Mouse (Mus musculus) midbrain, embryonic 13.5 days (tissue): ENCODE results near the gene Slco3a1. TPM values are rescaled to one million over a fixed set of nuclear protein-coding genes. Genes with fewer than 3 reads are reported as not detected.

Experiments
- ATAC-seq: fragments of 200-750 bp; cut with Nextera tagmentation; 2 replicates; pipeline ENCODE4 v1.8.0; 2017; ENCODE audit warnings: mild to moderate bottlenecking, moderate TSS enrichment, moderate library complexity
- H3K27ac ChIP-seq: fragments of 300-500 bp; sonication (generic); 2 replicates; pipeline ENCODE4 v1.5.1; 2015; ENCODE audit warnings: inconsistent platforms, mild to moderate bottlenecking, moderate library complexity
- H3K27me3 ChIP-seq: fragments of 300-500 bp; sonication (generic); 2 replicates; pipeline ENCODE4 v1.6.1; 2015; ENCODE audit warnings: mild to moderate bottlenecking, inconsistent platforms
- H3K36me3 ChIP-seq: fragments of 300-500 bp; sonication (generic); 2 replicates; pipeline ENCODE4 v1.6.1; 2015; ENCODE audit warnings: mild to moderate bottlenecking, inconsistent platforms
- H3K4me1 ChIP-seq: fragments of 300-500 bp; sonication (generic); replicated peaks from 2 replicates; pipeline ENCODE4 v1.6.1; 2015; ENCODE audit warnings: inconsistent platforms
- H3K4me2 ChIP-seq: fragments of 300-500 bp; sonication (generic); replicated peaks from 2 replicates; pipeline ENCODE4 v1.6.1; 2015; ENCODE audit warnings: moderate library complexity, mild to moderate bottlenecking, inconsistent platforms
- H3K4me3 ChIP-seq: fragments of 300-500 bp; sonication (generic); replicated peaks from 2 replicates; pipeline ENCODE4 v1.5.1; 2015; ENCODE audit warnings: mild to moderate bottlenecking, inconsistent platforms
- H3K9ac ChIP-seq: fragments of 300-500 bp; sonication (generic); replicated peaks from 2 replicates; pipeline ENCODE4 v1.6.1; 2015; ENCODE audit warnings: mild to moderate bottlenecking, inconsistent platforms
- H3K9me3 ChIP-seq: fragments of 300-500 bp; sonication (generic); 2 replicates; pipeline ENCODE4 v1.6.1; 2016; ENCODE audit warnings: mild to moderate bottlenecking, inconsistent platforms
- WGBS: fragments of 180-500 bp; shearing (Covaris S2); methylation state at CpG from one replicate; pipeline ENCODE4 v1.1.7; 2015; 5-methylcytosine and 5-hydroxymethylcytosine counted together
- polyA plus RNA-seq: library from polyadenylated mRNA; unstranded; fragments of >200 nt; fragmentation: Nextera tagmentation; extraction: Ambion mirVana; gene quantifications from 2 replicates; pipeline ENCODE4 v1.2.1, GENCODE M21; 2015

The Slco3a1 gene
- polyA plus RNA-seq, 1 experiment from 2014 or later, result 22.8 TPM

GRCm38 (mm10) chr7:74389570-74389969 is 165.0 kb downstream of the Slco3a1 start:
- H3K36me3 ChIP-seq, result no peaks in the 10 kb centered on the region
- H3K27me3 ChIP-seq, result no peaks in the 10 kb centered on the region
- no peaks in the 10 kb centered on the region for H3K9me3 ChIP-seq
- H3K27ac ChIP-seq, result no peak overlapping the region
- no peak overlapping the region for H3K4me2 ChIP-seq
- 0 out of 2 replicates have a peak, but pooled peaks cover 5% of the 10 kb centered on the region for H3K4me1 ChIP-seq
- no peak overlapping the region for H3K4me3 ChIP-seq
- no peak for ATAC-seq
- WGBS, result 78% methylated on average over 2 of the region's 2 CpGs
- H3K9ac ChIP-seq, result no peak overlapping the region

GRCm38 (mm10) chr7:74386257-74386656 is 168.3 kb downstream of the Slco3a1 start:
- no peaks in the 10 kb centered on the region for H3K9me3 ChIP-seq
- ATAC-seq, result 0 out of 2 replicates have a peak, but pooled peaks have one; percentile 30
- H3K4me2 ChIP-seq, result no peak overlapping the region
- H3K36me3 ChIP-seq, result no peaks in the 10 kb centered on the region
- no peaks in the 10 kb centered on the region for H3K27me3 ChIP-seq
- no peak overlapping the region for H3K27ac ChIP-seq
- H3K4me3 ChIP-seq, result no peak overlapping the region
- no peaks in the 10 kb centered on the region for H3K4me1 ChIP-seq
- H3K9ac ChIP-seq, result no peak overlapping the region
- 80% methylated on average over 5 of the region's 5 CpGs for WGBS

- Histone ChIP-seq H3K27me3 (no peaks in the 10 kb centered on the region), H3K4me3 (no peak overlapping the region), H3K4me1 (no peaks in the 10 kb centered on the region), H3K9me3 (no peaks in the 10 kb centered on the region), H3K9ac (no peak overlapping the region), H3K4me2 (no peak overlapping the region), H3K36me3 (no peaks in the 10 kb centered on the region), H3K27ac (no peak overlapping the region)
- WGBS, result 87% methylated on average over 3 of the region's 3 CpGs
- ATAC-seq, result no peak
These were observed 171.4 kb downstream of the Slco3a1 start for GRCm38 (mm10) chr7:74383040-74383666.

GRCm38 (mm10) chr7:74382286-74382685 is 172.3 kb downstream of the Slco3a1 start:
- no peak for ATAC-seq
- H3K4me3 ChIP-seq, result no peak overlapping the region

GRCm38 (mm10) chr7:74381881-74382281 is 172.7 kb downstream of the Slco3a1 start:
- Histone ChIP-seq H3K4me2 (no peak overlapping the region), H3K9me3 (no peaks in the 10 kb centered on the region), H3K27ac (no peak overlapping the region), H3K36me3 (no peaks in the 10 kb centered on the region), H3K9ac (no peak overlapping the region), H3K27me3 (no peaks in the 10 kb centered on the region), H3K4me3 (no peak overlapping the region), H3K4me1 (no peaks in the 10 kb centered on the region)
- 91% methylated on average over 2 of the region's 2 CpGs for WGBS
- ATAC-seq, result no peak

More at GRCm38 (mm10) chr7:74382286-74382685, 172.3 kb downstream of the Slco3a1 start:
- no peak overlapping the region for H3K27ac ChIP-seq
- H3K36me3 ChIP-seq, result no peaks in the 10 kb centered on the region
- no peaks in the 10 kb centered on the region for H3K9me3 ChIP-seq
- no peaks in the 10 kb centered on the region for H3K27me3 ChIP-seq
- WGBS, result 81% methylated on average over 3 of the region's 3 CpGs
- H3K4me2 ChIP-seq, result no peak overlapping the region
- no peaks in the 10 kb centered on the region for H3K4me1 ChIP-seq
- no peak overlapping the region for H3K9ac ChIP-seq

GRCm38 (mm10) chr7:74381051-74381450 is 173.5 kb downstream of the Slco3a1 start:
- no peaks in the 10 kb centered on the region for H3K9me3 ChIP-seq

GRCm38 (mm10) chr7:74377909-74378308 is 176.7 kb downstream of the Slco3a1 start:
- Histone ChIP-seq H3K4me1 (no peaks in the 10 kb centered on the region), H3K9ac (no peak overlapping the region), H3K4me2 (no peak overlapping the region), H3K4me3 (no peak overlapping the region), H3K9me3 (no peaks in the 10 kb centered on the region), H3K36me3 (no peaks in the 10 kb centered on the region), H3K27ac (no peak overlapping the region), H3K27me3 (no peaks in the 10 kb centered on the region)
- no peak for ATAC-seq
- 82% methylated on average over 10 of the region's 10 CpGs for WGBS

More at GRCm38 (mm10) chr7:74381051-74381450, 173.5 kb downstream of the Slco3a1 start:
- Histone ChIP-seq H3K4me3 (no peak overlapping the region), H3K27ac (no peak overlapping the region), H3K4me2 (no peak overlapping the region), H3K36me3 (no peaks in the 10 kb centered on the region), H3K9ac (no peak overlapping the region), H3K27me3 (no peaks in the 10 kb centered on the region), H3K4me1 (no peaks in the 10 kb centered on the region)
- 88% methylated on average over 2 of the region's 2 CpGs for WGBS
- ATAC-seq, result no peak

GRCm38 (mm10) chr7:74376397-74377044 is 178.1 kb downstream of the Slco3a1 start:
- peaks cover 8% of the 10 kb centered on the region; the same call in 1 of the 2 replicates for H3K4me1 ChIP-seq
- no peak for ATAC-seq
- no peak overlapping the region for H3K4me2 ChIP-seq
- H3K27ac ChIP-seq, result no peak overlapping the region
- H3K27me3 ChIP-seq, result no peaks in the 10 kb centered on the region
- 78% methylated on average over 12 of the region's 12 CpGs for WGBS
- H3K9me3 ChIP-seq, result no peaks in the 10 kb centered on the region
- H3K36me3 ChIP-seq, result no peaks in the 10 kb centered on the region
- H3K4me3 ChIP-seq, result no peak overlapping the region
- H3K9ac ChIP-seq, result no peak overlapping the region

GRCm38 (mm10) chr7:74375174-74375957 is 179.2 kb downstream of the Slco3a1 start:
- H3K4me2 ChIP-seq, result no peak overlapping the region
- H3K4me3 ChIP-seq, result no peak overlapping the region
- H3K9ac ChIP-seq, result no peak overlapping the region
- WGBS, result 81% methylated on average over 13 of the region's 14 CpGs
- ATAC-seq, result no peak
- no peak overlapping the region for H3K27ac ChIP-seq
- no peaks in the 10 kb centered on the region for H3K27me3 ChIP-seq
- H3K36me3 ChIP-seq, result no peaks in the 10 kb centered on the region
- no peaks in the 10 kb centered on the region for H3K9me3 ChIP-seq
- H3K4me1 ChIP-seq, result peaks cover 10% of the 10 kb centered on the region; the same call in 1 of the 2 replicates

- no peak overlapping the region for H3K9ac ChIP-seq
These were observed 181.5 kb downstream of the Slco3a1 start for GRCm38 (mm10) chr7:74373056-74373455.

GRCm38 (mm10) chr7:74372141-74372582 is 182.4 kb downstream of the Slco3a1 start:
- Histone ChIP-seq H3K9ac (no peak overlapping the region), H3K4me1 (peaks cover 24% of the 10 kb centered on the region), H3K9me3 (no peaks in the 10 kb centered on the region), H3K36me3 (no peaks in the 10 kb centered on the region), H3K4me3 (no peak overlapping the region), H3K4me2 (no peak overlapping the region), H3K27me3 (no peaks in the 10 kb centered on the region), H3K27ac (no peak overlapping the region)
- WGBS, result 76% methylated on average over 6 of the region's 6 CpGs
- ATAC-seq, result no peak

More at GRCm38 (mm10) chr7:74373056-74373455, 181.5 kb downstream of the Slco3a1 start:
- Histone ChIP-seq H3K36me3 (no peaks in the 10 kb centered on the region), H3K4me2 (no peak overlapping the region), H3K9me3 (no peaks in the 10 kb centered on the region), H3K27me3 (no peaks in the 10 kb centered on the region), H3K4me1 (peaks cover 15% of the 10 kb centered on the region), H3K4me3 (no peak overlapping the region), H3K27ac (no peak overlapping the region)
- WGBS, result 91% methylated on average over 6 of the region's 6 CpGs
- ATAC-seq, result no peak

- Histone ChIP-seq H3K4me3 (no peak overlapping the region), H3K4me1 (peaks cover 29% of the 10 kb centered on the region), H3K36me3 (no peaks in the 10 kb centered on the region), H3K27me3 (no peaks in the 10 kb centered on the region), H3K9ac (no peak overlapping the region), H3K9me3 (no peaks in the 10 kb centered on the region), H3K27ac (no peak overlapping the region), H3K4me2 (no peak overlapping the region)
- WGBS, result 34% methylated on average over 2 of the region's 2 CpGs
- no peak for ATAC-seq
These were observed 182.9 kb downstream of the Slco3a1 start for GRCm38 (mm10) chr7:74371656-74372055.
